Mouse (Mus musculus): ENCODE measurements around the gene Plekha7.

GRCm38 (mm10) chr7:116254660-116255059, 53.5 kb downstream of the Plekha7 start:
- TF ChIP-seq CTCF (IDR thresholded peaks at IDR 0.05; ENCODE audit: insufficient read depth, low read length) (no peak), POLR2A (IDR thresholded peaks at IDR 0.05; ENCODE audit: borderline replicate concordance, extremely low read depth, low read depth, low read length) (no peak)

All from lung, adult 2 months (tissue).